Mouse (Mus musculus): ENCODE results near the gene Alpl. TPM values are rescaled to one million over a fixed set of nuclear protein-coding genes. Genes with fewer than 3 reads are reported as not detected.

Gene Alpl
- polyA plus RNA-seq, 1 experiment from 2014 or later, result 9.8 TPM

- ATAC-seq (ENCODE audit: insufficient read depth, low FRiP score), result peak; percentile 57; the same call in 1 of the 2 replicates
- H3K36me3 ChIP-seq (ENCODE audit: control insufficient read depth, insufficient read depth, low read length), result no peaks in the 10 kb centered on the region
- 53% methylated on average over 14 of the region's 14 CpGs for WGBS
Observed at GRCm38 (mm10) chr4:137770901-137771612, 25.1 kb downstream of the Alpl start.

GRCm38 (mm10) chr4:137769635-137770034 is 26.5 kb downstream of the Alpl start:
- no peak for ATAC-seq (ENCODE audit: insufficient read depth, low FRiP score)
- H3K4me3 ChIP-seq (replicated peaks; ENCODE audit: low read length), result no peak overlapping the region
- H3K36me3 ChIP-seq (ENCODE audit: control insufficient read depth, insufficient read depth, low read length), result no peaks in the 10 kb centered on the region
- 42% methylated on average over 7 of the region's 7 CpGs for WGBS
- no peak overlapping the region for H3K4me2 ChIP-seq (ENCODE audit: low read depth, low read length)
- no peak overlapping the region for H3K27ac ChIP-seq (ENCODE audit: low read length)
- no peaks in the 10 kb centered on the region for H3K9me3 ChIP-seq (replicated peaks; ENCODE audit: control insufficient read depth, low read length)
- H3K27me3 ChIP-seq (ENCODE audit: control insufficient read depth, insufficient read depth, low read length), result no peaks in the 10 kb centered on the region
- no peak overlapping the region for H3K9ac ChIP-seq (ENCODE audit: low read length)
- H3K4me1 ChIP-seq (ENCODE audit: control insufficient read depth, insufficient read depth, low read length), result peaks cover 28% of the 10 kb centered on the region

More at GRCm38 (mm10) chr4:137770901-137771612, 25.1 kb downstream of the Alpl start:
- Histone ChIP-seq H3K4me3 (replicated peaks; ENCODE audit: low read length) (no peak overlapping the region), H3K27me3 (ENCODE audit: control insufficient read depth, insufficient read depth, low read length) (no peaks in the 10 kb centered on the region), H3K4me1 (ENCODE audit: control insufficient read depth, insufficient read depth, low read length) (peaks cover 16% of the 10 kb centered on the region), H3K9me3 (replicated peaks; ENCODE audit: control insufficient read depth, low read length) (no peaks in the 10 kb centered on the region), H3K9ac (ENCODE audit: low read length) (no peak overlapping the region), H3K27ac (ENCODE audit: low read length) (no peak overlapping the region; the same call in 1 of the 2 replicates), H3K4me2 (ENCODE audit: low read depth, low read length) (no peak overlapping the region)

- Histone ChIP-seq H3K36me3 (ENCODE audit: control insufficient read depth, insufficient read depth, low read length) (no peaks in the 10 kb centered on the region), H3K4me1 (ENCODE audit: control insufficient read depth, insufficient read depth, low read length) (peaks cover 33% of the 10 kb centered on the region), H3K27me3 (ENCODE audit: control insufficient read depth, insufficient read depth, low read length) (no peaks in the 10 kb centered on the region), H3K27ac (ENCODE audit: low read length) (no peak overlapping the region), H3K9ac (ENCODE audit: low read length) (no peak overlapping the region), H3K4me2 (ENCODE audit: low read depth, low read length) (no peak overlapping the region), H3K4me3 (replicated peaks; ENCODE audit: low read length) (no peak overlapping the region), H3K9me3 (replicated peaks; ENCODE audit: control insufficient read depth, low read length) (no peaks in the 10 kb centered on the region)
- 77% methylated on average over 6 of the region's 6 CpGs for WGBS
- ATAC-seq (ENCODE audit: insufficient read depth, low FRiP score), result no peak
Observed at GRCm38 (mm10) chr4:137768831-137769230, 27.4 kb downstream of the Alpl start.

GRCm38 (mm10) chr4:137768381-137768780 is 27.8 kb downstream of the Alpl start:
- Histone ChIP-seq H3K9me3 (replicated peaks; ENCODE audit: control insufficient read depth, low read length) (no peaks in the 10 kb centered on the region), H3K4me1 (ENCODE audit: control insufficient read depth, insufficient read depth, low read length) (peaks cover 33% of the 10 kb centered on the region), H3K4me2 (ENCODE audit: low read depth, low read length) (no peak overlapping the region), H3K27ac (ENCODE audit: low read length) (no peak overlapping the region), H3K36me3 (ENCODE audit: control insufficient read depth, insufficient read depth, low read length) (no peaks in the 10 kb centered on the region), H3K27me3 (ENCODE audit: control insufficient read depth, insufficient read depth, low read length) (no peaks in the 10 kb centered on the region), H3K9ac (ENCODE audit: low read length) (no peak overlapping the region), H3K4me3 (replicated peaks; ENCODE audit: low read length) (no peak overlapping the region)
- 84% methylated on average over 5 of the region's 5 CpGs for WGBS
- ATAC-seq (ENCODE audit: insufficient read depth, low FRiP score), result no peak

- ATAC-seq (ENCODE audit: insufficient read depth, low FRiP score), result no peak
- no peak overlapping the region for H3K9ac ChIP-seq (ENCODE audit: low read length)
- H3K27ac ChIP-seq (ENCODE audit: low read length), result no peak overlapping the region; the same call in 1 of the 2 replicates
- no peak overlapping the region for H3K4me3 ChIP-seq (replicated peaks; ENCODE audit: low read length)
- H3K4me2 ChIP-seq (ENCODE audit: low read depth, low read length), result no peak overlapping the region
- no peaks in the 10 kb centered on the region for H3K27me3 ChIP-seq (ENCODE audit: control insufficient read depth, insufficient read depth, low read length)
- H3K9me3 ChIP-seq (replicated peaks; ENCODE audit: control insufficient read depth, low read length), result no peaks in the 10 kb centered on the region
- no peaks in the 10 kb centered on the region for H3K36me3 ChIP-seq (ENCODE audit: control insufficient read depth, insufficient read depth, low read length)
- WGBS, result 34% methylated on average over 5 of the region's 5 CpGs
- H3K4me1 ChIP-seq (ENCODE audit: control insufficient read depth, insufficient read depth, low read length), result peaks cover 23% of the 10 kb centered on the region
Observed at GRCm38 (mm10) chr4:137766365-137766764, 29.8 kb downstream of the Alpl start.

- Histone ChIP-seq H3K4me1 (ENCODE audit: control insufficient read depth, insufficient read depth, low read length) (peaks cover 17% of the 10 kb centered on the region), H3K27ac (ENCODE audit: low read length) (peak overlapping the region; percentile 79), H3K9me3 (replicated peaks; ENCODE audit: control insufficient read depth, low read length) (no peaks in the 10 kb centered on the region), H3K9ac (ENCODE audit: low read length) (peak overlapping the region; percentile 60; the same call in 1 of the 2 replicates), H3K36me3 (ENCODE audit: control insufficient read depth, insufficient read depth, low read length) (no peaks in the 10 kb centered on the region), H3K27me3 (ENCODE audit: control insufficient read depth, insufficient read depth, low read length) (no peaks in the 10 kb centered on the region), H3K4me3 (replicated peaks; ENCODE audit: low read length) (no peak overlapping the region), H3K4me2 (ENCODE audit: low read depth, low read length) (no peak overlapping the region)
- peak; percentile 86 for ATAC-seq (ENCODE audit: insufficient read depth, low FRiP score)
- 39% methylated on average over 7 of the region's 7 CpGs for WGBS
Observed at GRCm38 (mm10) chr4:137765554-137765971, 30.6 kb downstream of the Alpl start.

GRCm38 (mm10) chr4:137764621-137765020 is 31.6 kb downstream of the Alpl start:
- no peaks in the 10 kb centered on the region for H3K9me3 ChIP-seq (replicated peaks; ENCODE audit: control insufficient read depth, low read length)
- H3K4me1 ChIP-seq (ENCODE audit: control insufficient read depth, insufficient read depth, low read length), result peaks cover 16% of the 10 kb centered on the region
- 73% methylated on average over 3 of the region's 3 CpGs for WGBS
- no peak overlapping the region for H3K4me2 ChIP-seq (ENCODE audit: low read depth, low read length)
- H3K36me3 ChIP-seq (ENCODE audit: control insufficient read depth, insufficient read depth, low read length), result no peaks in the 10 kb centered on the region
- no peak for ATAC-seq (ENCODE audit: insufficient read depth, low FRiP score)
- H3K27me3 ChIP-seq (ENCODE audit: control insufficient read depth, insufficient read depth, low read length), result no peaks in the 10 kb centered on the region
- H3K27ac ChIP-seq (ENCODE audit: low read length), result no peak overlapping the region; the same call in 1 of the 2 replicates
- H3K4me3 ChIP-seq (replicated peaks; ENCODE audit: low read length), result no peak overlapping the region
- no peak overlapping the region for H3K9ac ChIP-seq (ENCODE audit: low read length)

- no peak overlapping the region for H3K4me3 ChIP-seq (replicated peaks; ENCODE audit: low read length)
- no peak for ATAC-seq (ENCODE audit: insufficient read depth, low FRiP score)
- no peaks in the 10 kb centered on the region for H3K27me3 ChIP-seq (ENCODE audit: control insufficient read depth, insufficient read depth, low read length)
- H3K27ac ChIP-seq (ENCODE audit: low read length), result no peak overlapping the region
- H3K4me2 ChIP-seq (ENCODE audit: low read depth, low read length), result no peak overlapping the region
- H3K4me1 ChIP-seq (ENCODE audit: control insufficient read depth, insufficient read depth, low read length), result peaks cover 16% of the 10 kb centered on the region
- H3K9me3 ChIP-seq (replicated peaks; ENCODE audit: control insufficient read depth, low read length), result no peaks in the 10 kb centered on the region
- 64% methylated on average over 8 of the region's 8 CpGs for WGBS
- no peaks in the 10 kb centered on the region for H3K36me3 ChIP-seq (ENCODE audit: control insufficient read depth, insufficient read depth, low read length)
- H3K9ac ChIP-seq (ENCODE audit: low read length), result no peak overlapping the region
Observed at GRCm38 (mm10) chr4:137763920-137764495, 32.2 kb downstream of the Alpl start.

GRCm38 (mm10) chr4:137762886-137763285 is 33.3 kb downstream of the Alpl start:
- H3K27me3 ChIP-seq (ENCODE audit: control insufficient read depth, insufficient read depth, low read length), result no peaks in the 10 kb centered on the region
- no peaks in the 10 kb centered on the region for H3K9me3 ChIP-seq (replicated peaks; ENCODE audit: control insufficient read depth, low read length)
- peaks cover 16% of the 10 kb centered on the region for H3K4me1 ChIP-seq (ENCODE audit: control insufficient read depth, insufficient read depth, low read length)
- H3K4me2 ChIP-seq (ENCODE audit: low read depth, low read length), result no peak overlapping the region
- no peaks in the 10 kb centered on the region for H3K36me3 ChIP-seq (ENCODE audit: control insufficient read depth, insufficient read depth, low read length)
- no peak overlapping the region for H3K4me3 ChIP-seq (replicated peaks; ENCODE audit: low read length)
- H3K27ac ChIP-seq (ENCODE audit: low read length), result no peak overlapping the region
- 82% methylated on average over 9 of the region's 9 CpGs for WGBS
- ATAC-seq (ENCODE audit: insufficient read depth, low FRiP score), result no peak
- H3K9ac ChIP-seq (ENCODE audit: low read length), result no peak overlapping the region
